Mouse (Mus musculus) urinary bladder, postnatal 10 days (tissue): ENCODE results near the gene Ifna2.

Source experiments
- DNase-seq: peaks from one replicate; pipeline ENCODE4 v3.0.0; 2022; ENCODE audit warnings: low spot score

Ifna2 gene

GRCm38 (mm10) chr4:88653644-88654043, 30.1 kb downstream of the Ifna2 start:
- DNase-seq = no peak

GRCm38 (mm10) chr4:88644359-88644758, 39.4 kb downstream of the Ifna2 start, which contains the start of gene Ifna13:
Gene Ifna13, minus strand, starts transcription at chr4:88644459.
- DNase-seq = no peak

GRCm38 (mm10) chr4:88642526-88642925, 41.2 kb downstream of the Ifna2 start:
- no peak for DNase-seq

GRCm38 (mm10) chr4:88641077-88641831, 42.5 kb downstream of the Ifna2 start:
- peak; percentile 83 for DNase-seq

- no peak for DNase-seq
These were observed 43.0 kb downstream of the Ifna2 start for GRCm38 (mm10) chr4:88640704-88641076.

- no peak for DNase-seq
These were observed 49.4 kb downstream of the Ifna2 start, which contains the start of gene C87499 for GRCm38 (mm10) chr4:88634311-88634710. Gene C87499, minus strand, starts transcription at chr4:88634411.
